Mouse (Mus musculus) bone marrow, adult 2 months (tissue): ENCODE results near the gene Ppfia1.

Experiments
- CTCF ChIP-seq: fragments of 200-500 bp; IDR thresholded peaks from 2 replicates; pipeline ENCODE4 v1.5.1; 2011; ENCODE audit warnings: low read length, control low read depth; ENCODE audit not compliant: control insufficient read depth, insufficient read depth
- POLR2A ChIP-seq: fragments of 200-500 bp; IDR thresholded peaks from 2 replicates; pipeline ENCODE4 v1.6.1; 2011; ENCODE audit warnings: low read depth, mild to moderate bottlenecking, control low read depth, low read length, borderline replicate concordance; ENCODE audit not compliant: control insufficient read depth

DNA sequence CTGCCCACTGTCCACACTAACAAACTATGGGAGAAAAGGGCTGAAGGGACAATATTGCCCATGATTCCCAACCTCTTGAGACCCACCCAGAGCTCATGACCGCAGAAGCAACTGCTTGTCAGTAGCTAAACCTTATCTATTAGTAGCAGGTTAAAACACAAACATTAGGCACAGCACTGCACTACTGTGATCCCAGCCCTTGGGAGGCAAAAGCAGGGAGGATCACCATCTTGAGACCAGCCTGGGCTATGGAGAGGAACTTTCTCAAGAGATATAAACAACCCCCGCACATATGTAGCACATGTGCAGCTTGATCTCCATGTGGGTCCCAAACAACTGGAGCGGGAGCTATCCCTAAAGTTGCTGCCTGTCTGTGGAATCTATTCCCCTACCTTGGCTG lies 30.1 kb downstream of the Ppfia1 start:
- TF ChIP-seq CTCF (no peak), POLR2A (no peak)
